23 mouse cellular contexts compared by ENCODE assay signal in the genomic region with DNA sequence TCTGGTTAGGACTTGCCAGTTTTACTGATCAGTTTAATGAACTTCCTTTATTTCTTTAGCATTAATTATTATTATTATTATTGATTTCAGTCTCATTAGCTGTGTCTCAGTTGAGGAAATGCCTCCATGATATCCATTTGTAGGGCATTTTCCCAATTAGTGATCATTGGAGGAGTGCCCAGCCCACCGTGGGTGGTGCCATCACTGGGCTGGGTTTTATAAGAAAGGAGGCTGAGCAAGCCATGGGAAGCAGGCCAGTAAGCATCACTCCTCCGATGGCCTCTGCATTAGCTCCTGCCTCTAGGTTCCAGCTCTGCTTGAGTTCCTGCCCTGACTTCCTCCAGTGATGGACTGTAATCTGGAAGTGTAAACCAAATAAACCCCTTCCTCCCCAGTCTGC. TPM values are rescaled to one million over a fixed set of nuclear protein-coding genes. Genes with fewer than 3 reads are reported as not detected.
"Had no signal": no experiment of that assay in that cellular context is flagged by ENCODE, and none has a peak within 500 bp of the region (broad histone marks: within the 10 kb centered on the region; RNA-seq: fewer than 3 reads in every experiment).

No protein-coding gene starts in this region.

- H3K9me3 ChIP-seq: lung, embryonic 15.5 days; megakaryocyte, embryonic 14.5 days; midbrain, embryonic 13.5 days; midbrain, embryonic 15.5 days; neural tube, embryonic 12.5 days had no signal

- ATAC-seq: lung, postnatal 0 days; midbrain, embryonic 13.5 days; midbrain, embryonic 15.5 days had no signal

- H3K4me1 ChIP-seq: lung, embryonic 15.5 days; megakaryocyte, embryonic 14.5 days; midbrain, embryonic 13.5 days; midbrain, embryonic 15.5 days; neural tube, embryonic 12.5 days had no signal

- H3K4me2 ChIP-seq: lung, embryonic 15.5 days; midbrain, embryonic 11.5 days; midbrain, embryonic 13.5 days; midbrain, embryonic 15.5 days; neural tube, embryonic 12.5 days had no signal

- DNase-seq: lung, adult 2 months; lung, postnatal 14 days; lung, postnatal 36 days; right cerebral cortex, postnatal 25 days; right cerebral cortex, postnatal 4 days; spleen, adult 18-20 months; thymus, adult 18-20 months; thymus, postnatal 14 days; thymus, postnatal 36 days had no signal

- H3K36me3 ChIP-seq: lung, embryonic 15.5 days; midbrain, embryonic 13.5 days; midbrain, embryonic 15.5 days; neural tube, embryonic 12.5 days had no signal

- H3K27ac ChIP-seq: lung, embryonic 15.5 days; macrophage; midbrain, embryonic 13.5 days; midbrain, embryonic 15.5 days; neural tube, embryonic 12.5 days had no signal

- H3K9ac ChIP-seq: lung, embryonic 15.5 days; midbrain, embryonic 13.5 days; midbrain, embryonic 15.5 days; neural tube, embryonic 12.5 days had no signal

- H3K27me3 ChIP-seq: lung, embryonic 15.5 days; midbrain, embryonic 13.5 days; midbrain, embryonic 15.5 days; neural tube, embryonic 12.5 days had no signal

- H3K4me3 ChIP-seq: lung, embryonic 15.5 days; megakaryocyte, embryonic 14.5 days; midbrain, embryonic 13.5 days; midbrain, embryonic 15.5 days; neural tube, embryonic 12.5 days had no signal

RNA-seq across cellular contexts. Expression of a gene that starts 2.0 kb away (rescaled TPM):
- polyA plus RNA-seq: lung, adult 2 months; lung, embryonic 15.5 days; lung, postnatal 0 days; macrophage; midbrain, embryonic 11.5 days; midbrain, embryonic 13.5 days; midbrain, embryonic 15.5 days; midbrain, postnatal 0 days; neural tube, embryonic 12.5 days; neural tube, embryonic 14.5 days; small intestine, adult 2 months; stomach, embryonic 14.5 days; stomach, embryonic 16.5 days; thymus, postnatal 0 days had no signal

RNA-seq across cellular contexts. Expression of a gene that starts 12.4 kb away (rescaled TPM):
- polyA plus RNA-seq: lung, adult 2 months; lung, embryonic 15.5 days; lung, postnatal 0 days; macrophage; midbrain, embryonic 11.5 days; midbrain, embryonic 13.5 days; midbrain, embryonic 15.5 days; midbrain, postnatal 0 days; neural tube, embryonic 12.5 days; neural tube, embryonic 14.5 days; small intestine, adult 2 months; stomach, embryonic 14.5 days; stomach, embryonic 16.5 days; thymus, postnatal 0 days had no signal

RNA-seq across cellular contexts. Expression of a gene that starts 13.0 kb away (rescaled TPM):
- polyA plus RNA-seq: lung, adult 2 months; lung, embryonic 15.5 days; lung, postnatal 0 days; macrophage; midbrain, embryonic 11.5 days; midbrain, embryonic 13.5 days; midbrain, embryonic 15.5 days; midbrain, postnatal 0 days; neural tube, embryonic 12.5 days; neural tube, embryonic 14.5 days; small intestine, adult 2 months; stomach, embryonic 14.5 days; stomach, embryonic 16.5 days; thymus, postnatal 0 days had no signal

RNA-seq across cellular contexts. Expression of a gene that starts 22.6 kb away (rescaled TPM):
- polyA plus RNA-seq: lung, adult 2 months; lung, embryonic 15.5 days; lung, postnatal 0 days; macrophage; midbrain, embryonic 11.5 days; midbrain, embryonic 13.5 days; midbrain, embryonic 15.5 days; midbrain, postnatal 0 days; neural tube, embryonic 12.5 days; neural tube, embryonic 14.5 days; small intestine, adult 2 months; stomach, embryonic 14.5 days; stomach, embryonic 16.5 days; thymus, postnatal 0 days had no signal

RNA-seq across cellular contexts. Expression of a gene that starts 23.5 kb away (rescaled TPM):
- polyA plus RNA-seq: lung, adult 2 months; lung, embryonic 15.5 days; lung, postnatal 0 days; macrophage; midbrain, embryonic 11.5 days; midbrain, embryonic 13.5 days; midbrain, embryonic 15.5 days; midbrain, postnatal 0 days; neural tube, embryonic 12.5 days; neural tube, embryonic 14.5 days; small intestine, adult 2 months; stomach, embryonic 14.5 days; stomach, embryonic 16.5 days; thymus, postnatal 0 days had no signal
